Mouse (Mus musculus) liver, embryonic 16.5 days (tissue): ENCODE results near the gene Tmem127. TPM values are rescaled to one million over a fixed set of nuclear protein-coding genes. Genes with fewer than 3 reads are reported as not detected.

Experiments used
- ATAC-seq: fragments of 200-750 bp; cut with Nextera tagmentation; 2 replicates; pipeline ENCODE4 v1.8.0; 2017; ENCODE audit warnings: low read depth, mild to moderate bottlenecking, moderate number of reproducible peaks, moderate library complexity
- H3K27ac ChIP-seq: fragments of 300-500 bp; sonication (generic); 2 replicates; pipeline ENCODE4 v1.5.1; 2014; ENCODE audit warnings: mild to moderate bottlenecking, low read length
- H3K27me3 ChIP-seq: fragments of 300-500 bp; sonication (generic); 2 replicates; pipeline ENCODE4 v1.6.1; 2014; ENCODE audit warnings: low read depth, low read length, mixed read lengths; ENCODE audit not compliant: control insufficient read depth, insufficient read depth
- H3K36me3 ChIP-seq: fragments of 300-500 bp; sonication (generic); 2 replicates; pipeline ENCODE4 v1.6.1; 2014; ENCODE audit warnings: mild to moderate bottlenecking; ENCODE audit not compliant: control insufficient read depth, insufficient read depth
- H3K4me1 ChIP-seq: fragments of 300-500 bp; sonication (generic); 2 replicates; pipeline ENCODE4 v1.6.1; 2014; ENCODE audit warnings: low read depth, low read length, mixed read lengths; ENCODE audit not compliant: control insufficient read depth
- H3K4me2 ChIP-seq: fragments of 300-500 bp; sonication (generic); 2 replicates; pipeline ENCODE4 v1.6.1; 2014; ENCODE audit warnings: low read depth, low read length, mixed read lengths
- H3K4me3 ChIP-seq: fragments of 300-500 bp; sonication (generic); 2 replicates; pipeline ENCODE4 v1.5.1; 2014; ENCODE audit warnings: low read depth, mild to moderate bottlenecking, low read length
- H3K9ac ChIP-seq: fragments of 300-500 bp; sonication (generic); 2 replicates; pipeline ENCODE4 v1.6.1; 2014; ENCODE audit warnings: low read depth, low read length
- H3K9me3 ChIP-seq: fragments of 300-500 bp; sonication (generic); replicated peaks from 2 replicates; pipeline ENCODE4 v1.6.1; 2016; ENCODE audit warnings: low read length; ENCODE audit not compliant: control insufficient read depth
- WGBS: fragments of 180-500 bp; shearing (Covaris S2); extraction: QIAGEN DNeasy Blood & Tissue Kit; methylation state at CpG from one replicate; pipeline ENCODE4 v1.1.7; 2014; ENCODE audit not compliant: insufficient replicate concordance; 5-methylcytosine and 5-hydroxymethylcytosine counted together
- polyA plus RNA-seq: library from polyadenylated mRNA; unstranded; fragments of >200 nt; fragmentation: Nextera tagmentation; extraction: Ambion mirVana; gene quantifications from 2 replicates; pipeline ENCODE4 v1.2.1, GENCODE M21; 2015

The Tmem127 gene
- polyA plus RNA-seq, 1 experiment from 2014 or later: 10.7 TPM

DNA sequence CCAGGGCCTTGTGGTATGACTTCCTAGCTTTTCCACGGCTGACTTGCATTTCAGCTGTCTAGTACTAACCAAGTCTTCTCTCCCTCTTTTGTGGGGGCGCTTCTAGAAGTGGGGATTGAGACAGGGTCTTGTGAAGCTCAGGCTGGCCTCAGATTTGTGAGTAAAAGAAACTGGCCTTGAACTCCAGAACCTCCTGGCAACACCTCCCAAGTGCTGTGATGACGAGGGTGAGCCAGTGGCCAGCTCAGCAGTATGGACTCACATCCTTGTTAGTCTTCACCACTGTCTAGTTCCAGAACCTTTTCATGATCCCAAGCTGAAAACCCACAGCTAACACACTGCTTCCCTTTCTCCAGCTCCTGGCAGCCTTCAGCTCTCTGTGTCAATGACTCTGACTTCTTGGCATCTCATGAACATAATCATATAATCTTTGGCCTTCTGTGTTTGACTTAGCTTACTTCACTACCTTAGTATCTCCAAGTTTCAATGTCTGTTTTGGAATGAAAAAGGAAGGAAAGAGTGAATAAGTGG is 7.0 kb downstream of the Tmem127 start:
- no peak overlapping the region for H3K27ac ChIP-seq
- no peaks in the 10 kb centered on the region for H3K27me3 ChIP-seq
- H3K9ac ChIP-seq: no peak overlapping the region
- H3K4me2 ChIP-seq: no peak overlapping the region
- H3K9me3 ChIP-seq: no peaks in the 10 kb centered on the region
- peaks cover 11% of the 10 kb centered on the region for H3K4me1 ChIP-seq
- H3K4me3 ChIP-seq: no peak overlapping the region
- H3K36me3 ChIP-seq: peaks cover 19% of the 10 kb centered on the region
- 68% methylated on average over 3 of the region's 3 CpGs for WGBS
- no peak for ATAC-seq

GRCm38 (mm10) chr2:127255294-127255693 is 7.6 kb downstream of the Tmem127 start:
- WGBS: 72% methylated on average over 6 of the region's 6 CpGs
- Histone ChIP-seq H3K27ac (no peak overlapping the region), H3K27me3 (no peaks in the 10 kb centered on the region), H3K9me3 (no peaks in the 10 kb centered on the region), H3K36me3 (peaks cover 19% of the 10 kb centered on the region), H3K9ac (no peak overlapping the region), H3K4me2 (no peak overlapping the region), H3K4me1 (peaks cover 8% of the 10 kb centered on the region), H3K4me3 (no peak overlapping the region)
- no peak for ATAC-seq

- H3K4me1 ChIP-seq: no peaks in the 10 kb centered on the region; the same call in 1 of the 2 replicates
- no peaks in the 10 kb centered on the region for H3K9me3 ChIP-seq
- H3K36me3 ChIP-seq: peaks cover 19% of the 10 kb centered on the region
- no peak for ATAC-seq
- H3K4me2 ChIP-seq: no peak overlapping the region
- no peaks in the 10 kb centered on the region for H3K27me3 ChIP-seq
- H3K4me3 ChIP-seq: no peak overlapping the region
- no peak overlapping the region for H3K27ac ChIP-seq
- H3K9ac ChIP-seq: no peak overlapping the region
- WGBS: 83% methylated on average over 5 of the region's 5 CpGs
Measured at GRCm38 (mm10) chr2:127259340-127259739, 11.6 kb downstream of the Tmem127 start.

GRCm38 (mm10) chr2:127262480-127262879 is 14.8 kb downstream of the Tmem127 start:
- no peak for ATAC-seq
- no peak overlapping the region for H3K27ac ChIP-seq
- H3K36me3 ChIP-seq: peaks cover 8% of the 10 kb centered on the region
- H3K4me3 ChIP-seq: no peak overlapping the region
- H3K9me3 ChIP-seq: no peaks in the 10 kb centered on the region
- no peaks in the 10 kb centered on the region for H3K27me3 ChIP-seq
- H3K4me2 ChIP-seq: no peak overlapping the region
- no peak overlapping the region for H3K9ac ChIP-seq
- no peaks in the 10 kb centered on the region; the same call in 1 of the 2 replicates for H3K4me1 ChIP-seq

- ATAC-seq: no peak
- Histone ChIP-seq H3K27me3 (no peaks in the 10 kb centered on the region), H3K4me3 (no peak overlapping the region), H3K9ac (no peak overlapping the region), H3K36me3 (no peaks in the 10 kb centered on the region), H3K4me1 (peaks cover 7% of the 10 kb centered on the region), H3K27ac (no peak overlapping the region), H3K9me3 (no peaks in the 10 kb centered on the region), H3K4me2 (no peak overlapping the region)
- WGBS: 62% methylated on average over 4 of the region's 4 CpGs
Measured at GRCm38 (mm10) chr2:127267854-127268253, 20.1 kb downstream of the Tmem127 start.

DNA sequence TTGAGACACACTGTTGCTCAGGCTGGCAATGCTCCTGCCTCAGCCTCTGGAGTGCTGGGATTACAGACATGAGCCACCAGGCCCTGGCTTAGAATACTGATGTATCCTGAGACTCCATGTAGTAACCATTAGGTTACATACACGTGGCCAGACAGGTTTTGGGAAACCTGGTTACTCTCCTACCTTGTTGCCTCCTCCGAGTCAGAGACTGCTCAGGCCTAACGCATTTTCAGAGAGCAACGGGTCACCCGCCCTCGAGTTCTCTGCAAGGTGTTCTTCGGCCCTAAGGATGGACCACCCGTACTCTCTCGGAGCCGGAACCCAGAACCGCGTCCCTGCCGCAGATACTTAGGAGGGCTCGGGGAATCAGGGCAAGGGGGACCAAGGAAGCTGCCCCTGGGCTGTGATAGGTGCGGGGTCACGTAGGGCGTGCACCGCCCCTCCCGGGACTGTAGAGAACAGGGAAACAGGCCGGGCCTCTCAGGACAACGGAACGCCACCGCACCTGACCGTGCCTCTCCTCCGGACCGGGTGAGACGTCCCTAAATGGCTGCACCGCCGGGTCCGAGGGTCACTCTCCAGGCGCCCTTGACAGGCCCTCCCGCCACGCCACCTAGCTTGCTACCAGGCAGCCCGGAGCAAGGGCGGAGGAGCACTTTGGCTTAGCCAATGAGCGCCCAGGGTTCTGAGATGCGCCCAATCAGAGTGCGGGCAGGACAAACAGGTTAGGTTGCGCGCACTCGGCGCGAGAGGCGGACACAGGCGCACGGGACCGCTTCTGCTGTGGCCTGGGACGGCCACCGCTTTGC is 22.0 kb downstream of the Tmem127 start, which contains the start of gene Stard7:
TSS of gene Stard7 (plus strand) at position 728 of the 809 bp plus-strand sequence.
- peak within 1 kb of the TSS; percentile 98 for H3K27ac ChIP-seq
- no peaks in the 10 kb centered on the region for H3K9me3 ChIP-seq
- H3K27me3 ChIP-seq: no peaks in the 10 kb centered on the region
- peaks cover 12% of the 10 kb centered on the region for H3K4me1 ChIP-seq
- H3K9ac ChIP-seq: peak within 1 kb of the TSS; percentile 95
- ATAC-seq: peak; percentile 96
- 0% methylated on average over 49 of the region's 49 CpGs for WGBS
- no peaks in the 10 kb centered on the region for H3K36me3 ChIP-seq
- H3K4me2 ChIP-seq: peak within 1 kb of the TSS; percentile 89
- peak within 1 kb of the TSS; percentile 100 for H3K4me3 ChIP-seq

DNA sequence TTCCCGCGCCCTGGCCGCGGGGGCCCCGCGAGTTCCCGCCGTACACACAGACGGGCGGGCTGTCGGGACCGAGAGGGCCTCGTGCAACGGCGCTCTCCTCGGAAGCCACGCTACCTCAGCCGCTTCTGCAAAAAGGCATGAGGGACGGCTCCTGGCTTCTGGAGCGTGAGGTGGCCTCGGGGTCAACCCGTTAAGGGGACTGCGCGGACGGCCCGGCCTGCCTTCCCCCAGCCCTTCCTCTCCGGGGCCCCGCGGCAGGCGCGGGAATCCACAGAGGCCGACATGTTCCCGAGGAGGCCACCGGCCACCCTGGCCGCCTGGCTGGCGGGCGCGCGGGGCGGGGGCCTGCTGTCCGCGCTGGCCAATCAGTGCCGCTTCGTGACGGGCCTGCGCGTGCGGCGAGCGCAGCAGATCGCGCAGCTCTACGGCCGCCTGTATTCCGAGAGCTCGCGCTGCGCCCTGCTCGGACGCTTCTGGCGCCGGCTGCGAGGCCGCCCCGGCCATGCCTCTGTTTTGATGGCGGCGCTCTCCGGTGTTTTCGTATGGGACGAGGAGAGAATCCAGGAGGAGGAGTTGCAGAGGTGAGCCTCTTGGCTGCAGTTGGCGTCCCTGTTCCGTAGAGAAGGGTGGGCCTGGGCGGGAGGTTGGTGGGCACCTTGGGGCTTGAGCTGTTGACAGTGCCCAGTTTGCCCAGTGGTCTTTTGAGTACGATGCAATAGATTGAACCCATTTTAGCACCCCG is 22.8 kb downstream of the Tmem127 start:
- ATAC-seq: peak; percentile 91

DNA sequence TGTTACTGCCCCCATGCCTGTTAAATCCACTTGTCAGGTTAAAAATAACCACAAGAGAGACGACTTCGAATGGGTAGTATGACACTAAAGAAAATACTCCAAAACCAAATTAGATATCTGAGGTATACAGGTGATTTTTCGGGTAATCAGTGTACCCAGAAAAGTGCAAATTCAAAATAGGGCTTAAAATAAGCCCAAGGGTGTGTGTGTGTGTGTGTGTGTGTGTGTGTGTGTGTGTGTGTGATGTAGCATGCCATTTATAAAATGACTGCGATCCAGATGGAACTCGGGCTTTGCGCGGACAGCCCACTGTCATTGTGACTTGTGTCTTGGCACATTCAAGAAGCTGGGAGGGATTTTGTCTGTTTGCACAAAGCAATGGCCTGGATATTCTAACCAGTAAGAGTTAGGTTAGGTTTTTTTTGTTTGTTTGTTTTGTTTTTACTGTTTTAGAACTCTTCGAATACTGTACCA is 23.4 kb downstream of the Tmem127 start:
- H3K4me1 ChIP-seq: peaks cover 18% of the 10 kb centered on the region
- WGBS: 7% methylated on average over 8 of the region's 8 CpGs
- H3K4me2 ChIP-seq: peak overlapping the region; percentile 89
- no peaks in the 10 kb centered on the region for H3K27me3 ChIP-seq
- H3K4me3 ChIP-seq: peak overlapping the region; percentile 100
- no peak for ATAC-seq
- no peaks in the 10 kb centered on the region for H3K36me3 ChIP-seq
- H3K9me3 ChIP-seq: no peaks in the 10 kb centered on the region
- H3K9ac ChIP-seq: peak overlapping the region; percentile 95
- H3K27ac ChIP-seq: peak overlapping the region; percentile 98

More for the DNA sequence above, 22.8 kb downstream of the Tmem127 start:
- peak overlapping the region; percentile 95 for H3K9ac ChIP-seq
- H3K4me1 ChIP-seq: peaks cover 16% of the 10 kb centered on the region
- no peaks in the 10 kb centered on the region for H3K27me3 ChIP-seq
- peak overlapping the region; percentile 100 for H3K4me3 ChIP-seq
- H3K27ac ChIP-seq: peak overlapping the region; percentile 98
- peak overlapping the region; percentile 89 for H3K4me2 ChIP-seq
- H3K9me3 ChIP-seq: no peaks in the 10 kb centered on the region
- WGBS: under 1% methylated on average over 73 of the region's 75 CpGs
- H3K36me3 ChIP-seq: no peaks in the 10 kb centered on the region
